Mouse (Mus musculus) liver, adult 2 months (tissue): ENCODE data around the gene Acsl5. TPM values are rescaled to one million over a fixed set of nuclear protein-coding genes. Genes with fewer than 3 reads are reported as not detected.

Experiments
- DNase-seq: peaks from one replicate; pipeline ENCODE4 v3.0.0-alpha.2; 2011; ENCODE audit warnings: low read depth, low spot score; ENCODE audit errors: extremely low read depth
- H3K27ac ChIP-seq: fragments of 200-500 bp; replicated peaks from 2 replicates; pipeline ENCODE4 v1.5.1; 2012; ENCODE audit warnings: low read depth, mild to moderate bottlenecking, control low read depth, inconsistent platforms, low read length; ENCODE audit not compliant: insufficient read depth
- H3K27me3 ChIP-seq: fragments of 200-500 bp; 2 replicates; pipeline ENCODE4 v1.6.1; 2012; ENCODE audit warnings: mild to moderate bottlenecking, moderate library complexity, low read length, inconsistent platforms; ENCODE audit not compliant: control insufficient read depth, insufficient read depth
- H3K36me3 ChIP-seq: fragments of 200-500 bp; 2 replicates; pipeline ENCODE4 v1.6.1; 2012; ENCODE audit warnings: low read length, inconsistent platforms; ENCODE audit not compliant: control insufficient read depth, insufficient read depth
- H3K4me1 ChIP-seq: fragments of 200-500 bp; 2 replicates; pipeline ENCODE4 v1.6.1; 2011; ENCODE audit warnings: low read length; ENCODE audit not compliant: control insufficient read depth, insufficient read depth
- H3K4me3 ChIP-seq: fragments of 200-500 bp; 2 replicates; pipeline ENCODE4 v1.5.1; 2011; ENCODE audit warnings: low read depth, mild to moderate bottlenecking, control low read depth, low read length, moderate library complexity; ENCODE audit not compliant: insufficient read depth
- H3K79me2 ChIP-seq: fragments of 200-500 bp; 2 replicates; pipeline ENCODE4 v1.6.1; 2012; ENCODE audit warnings: inconsistent platforms, mild to moderate bottlenecking, low read length, moderate library complexity; ENCODE audit not compliant: control insufficient read depth, insufficient read depth
- H3K9ac ChIP-seq: fragments of 200-500 bp; 2 replicates; pipeline ENCODE4 v1.6.1; 2012; ENCODE audit warnings: low read depth, mild to moderate bottlenecking, control low read depth, inconsistent platforms, low read length
- CTCF ChIP-seq: fragments of 200-500 bp; IDR thresholded peaks from 2 replicates; pipeline ENCODE4 v1.5.1; 2011; ENCODE audit warnings: low read depth, low read length, control low read depth
- POLR2A ChIP-seq: fragments of 200-500 bp; IDR thresholded peaks from 2 replicates; pipeline ENCODE4 v1.6.1; 2011; ENCODE audit warnings: low read length, control low read depth; ENCODE audit not compliant: insufficient read depth; ENCODE audit errors: extremely low read depth
- WGBS: fragments of 180-500 bp; shearing (Covaris S2); methylation state at CpG from one replicate; pipeline ENCODE4 v1.1.7; 2018; 5-methylcytosine and 5-hydroxymethylcytosine counted together
- polyA plus RNA-seq: library from polyadenylated mRNA; depleted of rRNA; stranded (reverse); fragments of >200 nt; gene quantifications from 2 replicates; pipeline ENCODE4 v1.2.3, GENCODE M21; 2012
- total RNA-seq: library from RNA; depleted of rRNA; stranded (reverse); fragments of >200 nt; gene quantifications from 2 replicates; pipeline ENCODE4 v1.2.3, GENCODE M21; 2014

Acsl5 gene
- total and polyA plus RNA-seq, 2 experiments, result 206 to 1,190 TPM

GRCm38 (mm10) chr19:55254513-55255016, 2.8 kb downstream of the Acsl5 start:
- H3K9ac ChIP-seq, result no peak overlapping the region
- no peaks in the 10 kb centered on the region for H3K36me3 ChIP-seq
- peaks cover 14% of the 10 kb centered on the region for H3K79me2 ChIP-seq
- no peaks in the 10 kb centered on the region for H3K27me3 ChIP-seq
- H3K4me3 ChIP-seq, result peak overlapping the region; percentile 74; the same call in 1 of the 2 replicates
- no peak for DNase-seq
- TF ChIP-seq CTCF, result no peak
- TF ChIP-seq POLR2A, result no peak
- no peak overlapping the region for H3K27ac ChIP-seq
- WGBS, result 42% methylated on average over 5 of the region's 5 CpGs
- H3K4me1 ChIP-seq, result peaks cover 37% of the 10 kb centered on the region

GRCm38 (mm10) chr19:55256156-55256555, 4.4 kb downstream of the Acsl5 start:
- no peak overlapping the region for H3K4me3 ChIP-seq
- DNase-seq, result no peak
- H3K27me3 ChIP-seq, result no peaks in the 10 kb centered on the region
- peaks cover 23% of the 10 kb centered on the region for H3K79me2 ChIP-seq
- peak overlapping the region; percentile 10; the same call in 1 of the 2 replicates for H3K9ac ChIP-seq
- TF ChIP-seq CTCF, result no peak
- TF ChIP-seq POLR2A, result no peak
- 32% methylated on average over 9 of the region's 9 CpGs for WGBS
- H3K36me3 ChIP-seq, result no peaks in the 10 kb centered on the region
- peaks cover 40% of the 10 kb centered on the region for H3K4me1 ChIP-seq
- no peak overlapping the region; the same call in 1 of the 2 replicates for H3K27ac ChIP-seq

GRCm38 (mm10) chr19:55257656-55258375, 6.1 kb downstream of the Acsl5 start:
- H3K4me3 ChIP-seq, result no peak overlapping the region
- H3K36me3 ChIP-seq, result no peaks in the 10 kb centered on the region
- 13% methylated on average over 5 of the region's 5 CpGs for WGBS
- H3K27me3 ChIP-seq, result no peaks in the 10 kb centered on the region
- peak; percentile 100 for DNase-seq
- TF ChIP-seq CTCF (no peak), POLR2A (no peak)
- H3K27ac ChIP-seq, result peak overlapping the region; percentile 63
- peaks cover 34% of the 10 kb centered on the region for H3K79me2 ChIP-seq
- no peak overlapping the region for H3K9ac ChIP-seq
- H3K4me1 ChIP-seq, result peaks cover 40% of the 10 kb centered on the region

- H3K36me3 ChIP-seq, result no peaks in the 10 kb centered on the region
- peaks cover 37% of the 10 kb centered on the region for H3K4me1 ChIP-seq
- H3K27ac ChIP-seq, result peak overlapping the region; percentile 63
- H3K9ac ChIP-seq, result no peak overlapping the region; the same call in 1 of the 2 replicates
- peaks cover 37% of the 10 kb centered on the region for H3K79me2 ChIP-seq
- TF ChIP-seq CTCF (no peak), POLR2A (no peak)
- no peak for DNase-seq
- H3K4me3 ChIP-seq, result no peak overlapping the region
- 60% methylated on average over 5 of the region's 5 CpGs for WGBS
- no peaks in the 10 kb centered on the region for H3K27me3 ChIP-seq
Measured at GRCm38 (mm10) chr19:55258514-55258913, 6.8 kb downstream of the Acsl5 start.

- WGBS, result 26% methylated on average over 12 of the region's 12 CpGs
Measured at GRCm38 (mm10) chr19:55260389-55261184, 8.8 kb downstream of the Acsl5 start.

More at GRCm38 (mm10) chr19:55260389-55261184, 8.8 kb downstream of the Acsl5 start:
- no peaks in the 10 kb centered on the region; the same call in 1 of the 2 replicates for H3K36me3 ChIP-seq
- H3K27ac ChIP-seq, result peak overlapping the region; percentile 63
- H3K79me2 ChIP-seq, result peaks cover 39% of the 10 kb centered on the region
- no peaks in the 10 kb centered on the region for H3K27me3 ChIP-seq
- no peak overlapping the region for H3K4me3 ChIP-seq
- H3K4me1 ChIP-seq, result peaks cover 37% of the 10 kb centered on the region
- DNase-seq, result peak; percentile 80
- no peak for TF ChIP-seq CTCF
- no peak for TF ChIP-seq POLR2A
- H3K9ac ChIP-seq, result 0 out of 2 replicates have a peak overlapping the region, but pooled peaks have one; percentile 6
